Mouse (Mus musculus): ENCODE measurements around the gene Map3k10. TPM values are rescaled to one million over a fixed set of nuclear protein-coding genes. Genes with fewer than 3 reads are reported as not detected.

The Map3k10 gene
- polyA plus RNA-seq, 1 experiment from 2014 or later = 13.0 TPM

GRCm38 (mm10) chr7:27606481-27607254, 67.7 kb downstream of the Map3k10 start:
- peak overlapping the region; percentile 29; the same call in 1 of the 2 replicates for H3K27ac ChIP-seq
- WGBS = 57% methylated on average over 10 of the region's 10 CpGs
- H3K4me3 ChIP-seq = no peak overlapping the region
- H3K4me2 ChIP-seq = no peak overlapping the region
- H3K9me3 ChIP-seq = no peaks in the 10 kb centered on the region
- peaks cover 36% of the 10 kb centered on the region for H3K4me1 ChIP-seq
- no peak for ATAC-seq (ENCODE audit: insufficient number of reproducible peaks, insufficient read depth, low FRiP score, low TSS enrichment, low read depth)
- H3K36me3 ChIP-seq = peaks cover 45% of the 10 kb centered on the region
- no peaks in the 10 kb centered on the region for H3K27me3 ChIP-seq
- no peak overlapping the region for H3K9ac ChIP-seq

Other genes starting within 250 kb of the Map3k10 start
- 0.56 and 0.73 TPM in 2 replicates for gene Sptbn4, start 226.9 kb downstream of the Map3k10 start, polyA plus RNA-seq (2015; fragmentation: Nextera tagmentation; extraction: Ambion mirVana)
- gene Blvrb, start 226.6 kb downstream of the Map3k10 start, polyA plus RNA-seq (2015; fragmentation: Nextera tagmentation; extraction: Ambion mirVana) = 46.1 and 52.9 TPM in 2 replicates
- gene Sertad3, start 200.8 kb downstream of the Map3k10 start, polyA plus RNA-seq (2015; fragmentation: Nextera tagmentation; extraction: Ambion mirVana) = 33.6 and 38.2 TPM in 2 replicates
- gene Sertad1, start 187.7 kb downstream of the Map3k10 start, polyA plus RNA-seq (2015; fragmentation: Nextera tagmentation; extraction: Ambion mirVana) = 34.7 and 40.1 TPM in 2 replicates
- 5.8 and 6.3 TPM in 2 replicates for gene Prx, start 175.3 kb downstream of the Map3k10 start, polyA plus RNA-seq (2015; fragmentation: Nextera tagmentation; extraction: Ambion mirVana)
- 0.92 and 1.1 TPM in 2 replicates for gene Hipk4, start 151.3 kb downstream of the Map3k10 start, polyA plus RNA-seq (2015; fragmentation: Nextera tagmentation; extraction: Ambion mirVana)
- gene Pld3, start 121.4 kb downstream of the Map3k10 start, polyA plus RNA-seq (2015; fragmentation: Nextera tagmentation; extraction: Ambion mirVana) = 76.5 and 81.8 TPM in 2 replicates
- 31.3 and 32.8 TPM in 2 replicates for gene 2310022A10Rik, start 121.4 kb downstream of the Map3k10 start, polyA plus RNA-seq (2015; fragmentation: Nextera tagmentation; extraction: Ambion mirVana)
- 103 and 106 TPM in 2 replicates for gene Akt2, start 83.0 kb downstream of the Map3k10 start, polyA plus RNA-seq (2015; fragmentation: Nextera tagmentation; extraction: Ambion mirVana)
- gene Ttc9b, start 20.7 kb downstream of the Map3k10 start, polyA plus RNA-seq (2015; fragmentation: Nextera tagmentation; extraction: Ambion mirVana) = 1.1 TPM in 2 replicates
- 5.3 TPM in 2 replicates for gene Zfp607b, start 14.7 kb upstream of the Map3k10 start, polyA plus RNA-seq (2015; fragmentation: Nextera tagmentation; extraction: Ambion mirVana)
- 47.9 and 49.9 TPM in 2 replicates for gene Zfp60, start 56.8 kb upstream of the Map3k10 start, polyA plus RNA-seq (2015; fragmentation: Nextera tagmentation; extraction: Ambion mirVana)
- gene Zfp626, start 132.6 kb upstream of the Map3k10 start, polyA plus RNA-seq (2015; fragmentation: Nextera tagmentation; extraction: Ambion mirVana) = 2.7 and 2.9 TPM in 2 replicates
- gene Zfp59, start 164.0 kb upstream of the Map3k10 start, polyA plus RNA-seq (2015; fragmentation: Nextera tagmentation; extraction: Ambion mirVana) = 9.5 and 10.0 TPM in 2 replicates
- gene Zfp607a, start 182.9 kb upstream of the Map3k10 start, polyA plus RNA-seq (2015; fragmentation: Nextera tagmentation; extraction: Ambion mirVana) = 4.2 and 5.1 TPM in 2 replicates

All from embryonic facial prominence, embryonic 13.5 days (tissue).